Mouse (Mus musculus) midbrain, embryonic 15.5 days (tissue): Measurements from ENCODE around the gene Cntnap2. TPM values are rescaled to one million over a fixed set of nuclear protein-coding genes. Genes with fewer than 3 reads are reported as not detected.

Experiments used
- ATAC-seq: fragments of 200-750 bp; cut with Nextera tagmentation; replicated peaks from 2 replicates; pipeline ENCODE4 v1.8.0; 2017; ENCODE audit warnings: moderate TSS enrichment
- H3K27ac ChIP-seq: fragments of 300-500 bp; sonication (generic); 2 replicates; pipeline ENCODE4 v1.5.1; 2015; ENCODE audit warnings: mild to moderate bottlenecking, inconsistent platforms
- H3K27me3 ChIP-seq: fragments of 300-500 bp; sonication (generic); replicated peaks from 2 replicates; pipeline ENCODE4 v1.6.1; 2015; ENCODE audit warnings: inconsistent platforms
- H3K36me3 ChIP-seq: fragments of 300-500 bp; sonication (generic); replicated peaks from 2 replicates; pipeline ENCODE4 v1.6.1; 2015; ENCODE audit warnings: inconsistent platforms
- H3K4me1 ChIP-seq: fragments of 300-500 bp; sonication (generic); 2 replicates; pipeline ENCODE4 v1.6.1; 2015; ENCODE audit warnings: inconsistent platforms
- H3K4me2 ChIP-seq: fragments of 300-500 bp; sonication (generic); 2 replicates; pipeline ENCODE4 v1.6.1; 2015; ENCODE audit warnings: inconsistent platforms, mild to moderate bottlenecking, moderate library complexity
- H3K4me3 ChIP-seq: fragments of 300-500 bp; sonication (generic); 2 replicates; pipeline ENCODE4 v1.5.1; 2015; ENCODE audit warnings: mild to moderate bottlenecking, inconsistent platforms
- H3K9ac ChIP-seq: fragments of 300-500 bp; sonication (generic); 2 replicates; pipeline ENCODE4 v1.6.1; 2015; ENCODE audit warnings: mild to moderate bottlenecking, inconsistent platforms
- H3K9me3 ChIP-seq: fragments of 300-500 bp; sonication (generic); 2 replicates; pipeline ENCODE4 v1.6.1; 2016; ENCODE audit warnings: inconsistent platforms
- WGBS: fragments of 180-500 bp; shearing (Covaris S2); methylation state at CpG from one replicate; pipeline ENCODE4 v1.1.7; 2015; ENCODE audit warnings: mixed read lengths; 5-methylcytosine and 5-hydroxymethylcytosine counted together
- polyA plus RNA-seq: library from polyadenylated mRNA; unstranded; fragments of >200 nt; fragmentation: Nextera tagmentation; extraction: Ambion mirVana; gene quantifications from 2 replicates; pipeline ENCODE4 v1.2.1, GENCODE M21; 2015

Cntnap2 gene
- polyA plus RNA-seq, 1 experiment from 2014 or later: 68.3 TPM

DNA sequence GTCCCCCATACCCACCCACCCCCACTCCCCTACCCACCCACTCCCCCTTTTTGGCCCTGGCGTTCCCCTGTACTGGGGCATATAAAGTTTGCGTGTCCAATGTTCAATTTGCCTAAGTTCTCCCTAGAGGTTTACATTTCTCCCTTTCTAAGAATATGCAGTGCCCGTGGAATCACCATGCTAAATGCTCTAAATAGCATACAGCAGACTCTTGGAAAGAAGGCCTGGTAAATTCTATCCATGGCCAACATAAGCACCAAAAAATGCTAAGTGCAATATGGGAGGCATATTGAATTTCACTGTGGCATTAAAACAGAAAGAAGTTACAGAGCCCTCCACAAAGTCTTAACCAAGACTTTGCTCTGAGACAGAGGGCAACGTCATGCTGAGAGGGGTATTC lies 177.4 kb downstream of the Cntnap2 start:
- WGBS: 93% methylated on average over 4 of the region's 4 CpGs
- Histone ChIP-seq H3K4me1 (peaks cover 3% of the 10 kb centered on the region; the same call in 1 of the 2 replicates), H3K9ac (no peak overlapping the region), H3K4me3 (no peak overlapping the region), H3K27me3 (no peaks in the 10 kb centered on the region), H3K36me3 (no peaks in the 10 kb centered on the region), H3K9me3 (no peaks in the 10 kb centered on the region), H3K27ac (no peak overlapping the region), H3K4me2 (no peak overlapping the region)
- no peak for ATAC-seq

- Histone ChIP-seq H3K27ac (no peak overlapping the region), H3K9me3 (no peaks in the 10 kb centered on the region), H3K4me3 (no peak overlapping the region), H3K27me3 (no peaks in the 10 kb centered on the region), H3K36me3 (no peaks in the 10 kb centered on the region), H3K9ac (no peak overlapping the region), H3K4me1 (peaks cover 3% of the 10 kb centered on the region; the same call in 1 of the 2 replicates), H3K4me2 (no peak overlapping the region)
- peak; percentile 70 for ATAC-seq
These were observed 179.0 kb downstream of the Cntnap2 start for GRCm38 (mm10) chr6:45238117-45238516.

- Histone ChIP-seq H3K27ac (no peak overlapping the region), H3K9ac (no peak overlapping the region), H3K4me2 (no peak overlapping the region), H3K9me3 (no peaks in the 10 kb centered on the region), H3K36me3 (no peaks in the 10 kb centered on the region), H3K4me1 (peaks cover 3% of the 10 kb centered on the region; the same call in 1 of the 2 replicates), H3K4me3 (no peak overlapping the region), H3K27me3 (no peaks in the 10 kb centered on the region)
- 97% methylated on average over 1 of the region's 1 CpGs for WGBS
- no peak for ATAC-seq
These were observed 182.1 kb downstream of the Cntnap2 start for GRCm38 (mm10) chr6:45241218-45241617.

DNA sequence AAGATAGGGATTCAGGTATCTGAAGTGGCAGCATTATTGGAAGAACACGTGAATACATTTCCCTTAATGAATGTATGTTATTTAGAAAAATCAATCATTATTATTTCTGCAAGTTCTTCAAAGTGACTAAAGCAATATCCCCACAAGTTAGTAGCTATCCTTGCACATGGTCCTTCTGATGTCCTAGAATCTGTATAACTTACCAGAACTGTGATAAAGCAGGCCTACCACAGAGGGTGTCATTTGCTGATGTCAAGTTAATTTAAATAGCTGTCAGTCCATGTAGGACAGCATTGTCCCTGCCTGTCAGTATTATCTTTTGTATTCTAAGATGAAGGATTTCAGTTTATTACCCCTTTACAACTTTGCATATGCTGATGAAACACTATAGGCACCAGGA lies 185.5 kb downstream of the Cntnap2 start:
- Histone ChIP-seq H3K9ac (no peak overlapping the region), H3K4me1 (no peaks in the 10 kb centered on the region), H3K4me3 (no peak overlapping the region), H3K27me3 (no peaks in the 10 kb centered on the region), H3K36me3 (no peaks in the 10 kb centered on the region), H3K27ac (no peak overlapping the region), H3K4me2 (no peak overlapping the region), H3K9me3 (no peaks in the 10 kb centered on the region)
- no peak for ATAC-seq
- 50% methylated on average over 1 of the region's 1 CpGs for WGBS

GRCm38 (mm10) chr6:45258047-45258446 lies 198.9 kb downstream of the Cntnap2 start:
- no peaks in the 10 kb centered on the region for H3K27me3 ChIP-seq
- H3K4me2 ChIP-seq: no peak overlapping the region
- no peak overlapping the region for H3K27ac ChIP-seq
- no peak for ATAC-seq
- no peaks in the 10 kb centered on the region for H3K4me1 ChIP-seq
- H3K9me3 ChIP-seq: no peaks in the 10 kb centered on the region
- WGBS: 67% methylated on average over 1 of the region's 1 CpGs
- H3K4me3 ChIP-seq: no peak overlapping the region
- H3K36me3 ChIP-seq: no peaks in the 10 kb centered on the region
- no peak overlapping the region for H3K9ac ChIP-seq

- H3K27me3 ChIP-seq: no peaks in the 10 kb centered on the region
- no peak overlapping the region for H3K4me2 ChIP-seq
- no peak overlapping the region for H3K4me3 ChIP-seq
- WGBS: 91% methylated on average over 2 of the region's 2 CpGs
- no peak overlapping the region for H3K9ac ChIP-seq
- H3K27ac ChIP-seq: no peak overlapping the region
- no peak for ATAC-seq
- no peaks in the 10 kb centered on the region for H3K4me1 ChIP-seq
- no peaks in the 10 kb centered on the region for H3K9me3 ChIP-seq
- H3K36me3 ChIP-seq: no peaks in the 10 kb centered on the region
These were observed 212.4 kb downstream of the Cntnap2 start for GRCm38 (mm10) chr6:45271537-45271936.

GRCm38 (mm10) chr6:45273259-45273775 lies 214.2 kb downstream of the Cntnap2 start:
- Histone ChIP-seq H3K4me1 (no peaks in the 10 kb centered on the region), H3K36me3 (no peaks in the 10 kb centered on the region), H3K4me3 (no peak overlapping the region), H3K9me3 (no peaks in the 10 kb centered on the region), H3K27me3 (no peaks in the 10 kb centered on the region), H3K9ac (no peak overlapping the region), H3K27ac (no peak overlapping the region), H3K4me2 (no peak overlapping the region)
- WGBS: 67% methylated on average over 1 of the region's 1 CpGs
- ATAC-seq: no peak

DNA sequence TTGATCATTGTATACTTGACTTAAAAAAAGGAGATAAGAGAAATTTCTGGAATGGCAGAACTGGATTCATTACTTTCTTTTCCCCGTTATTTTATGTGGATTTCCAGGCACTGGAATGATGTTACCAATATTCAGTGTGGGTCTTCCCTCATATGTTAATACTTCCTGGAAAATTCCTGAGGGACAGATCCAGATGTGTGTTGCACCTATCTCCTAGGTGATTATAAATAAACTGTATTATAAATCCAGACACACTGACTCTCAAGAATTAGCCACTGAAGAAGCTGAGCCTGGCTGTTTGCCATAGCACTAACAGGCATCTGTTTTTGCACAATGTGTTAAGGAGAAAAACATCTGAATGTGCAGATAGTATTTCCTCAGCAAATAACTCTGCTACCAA lies 231.0 kb downstream of the Cntnap2 start:
- Histone ChIP-seq H3K4me1 (no peaks in the 10 kb centered on the region), H3K4me2 (no peak overlapping the region), H3K4me3 (no peak overlapping the region), H3K36me3 (no peaks in the 10 kb centered on the region), H3K27ac (no peak overlapping the region), H3K27me3 (no peaks in the 10 kb centered on the region), H3K9ac (no peak overlapping the region), H3K9me3 (no peaks in the 10 kb centered on the region)
- no peak for ATAC-seq
- 87% methylated on average over 1 of the region's 1 CpGs for WGBS

GRCm38 (mm10) chr6:45317455-45317854 lies 258.3 kb downstream of the Cntnap2 start:
- H3K9me3 ChIP-seq: no peaks in the 10 kb centered on the region
- H3K27me3 ChIP-seq: no peaks in the 10 kb centered on the region
- H3K4me3 ChIP-seq: no peak overlapping the region
- no peaks in the 10 kb centered on the region for H3K4me1 ChIP-seq
- no peak overlapping the region for H3K27ac ChIP-seq
- H3K9ac ChIP-seq: no peak overlapping the region
- WGBS: 87% methylated on average over 3 of the region's 3 CpGs
- no peak overlapping the region for H3K4me2 ChIP-seq
- ATAC-seq: no peak
- H3K36me3 ChIP-seq: no peaks in the 10 kb centered on the region

DNA sequence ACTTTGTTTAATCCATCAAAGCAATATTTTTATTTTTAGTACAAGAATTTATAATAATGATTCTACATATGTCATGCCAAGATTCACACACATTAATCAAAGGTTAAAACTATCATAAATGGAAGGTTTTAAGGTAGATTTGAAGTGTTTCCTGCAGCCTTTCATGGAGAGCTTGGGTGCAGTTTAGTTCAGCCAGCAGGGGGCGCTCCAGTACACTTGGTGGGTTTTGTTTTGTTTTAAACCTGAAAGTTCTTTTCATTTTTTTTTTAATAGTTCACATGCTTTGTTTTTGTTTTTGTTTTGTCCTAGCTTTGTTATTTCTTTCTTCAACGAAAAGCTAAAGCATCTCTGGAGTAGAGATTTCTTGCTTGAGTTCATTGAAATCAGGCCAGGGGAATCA lies 264.3 kb downstream of the Cntnap2 start:
- no peak overlapping the region for H3K4me3 ChIP-seq
- H3K9ac ChIP-seq: no peak overlapping the region
- H3K4me1 ChIP-seq: no peaks in the 10 kb centered on the region
- ATAC-seq: no peak
- H3K4me2 ChIP-seq: no peak overlapping the region
- no peak overlapping the region for H3K27ac ChIP-seq
- no peaks in the 10 kb centered on the region for H3K27me3 ChIP-seq
- 8% methylated on average over 2 of the region's 2 CpGs for WGBS
- no peaks in the 10 kb centered on the region for H3K9me3 ChIP-seq
- H3K36me3 ChIP-seq: no peaks in the 10 kb centered on the region

DNA sequence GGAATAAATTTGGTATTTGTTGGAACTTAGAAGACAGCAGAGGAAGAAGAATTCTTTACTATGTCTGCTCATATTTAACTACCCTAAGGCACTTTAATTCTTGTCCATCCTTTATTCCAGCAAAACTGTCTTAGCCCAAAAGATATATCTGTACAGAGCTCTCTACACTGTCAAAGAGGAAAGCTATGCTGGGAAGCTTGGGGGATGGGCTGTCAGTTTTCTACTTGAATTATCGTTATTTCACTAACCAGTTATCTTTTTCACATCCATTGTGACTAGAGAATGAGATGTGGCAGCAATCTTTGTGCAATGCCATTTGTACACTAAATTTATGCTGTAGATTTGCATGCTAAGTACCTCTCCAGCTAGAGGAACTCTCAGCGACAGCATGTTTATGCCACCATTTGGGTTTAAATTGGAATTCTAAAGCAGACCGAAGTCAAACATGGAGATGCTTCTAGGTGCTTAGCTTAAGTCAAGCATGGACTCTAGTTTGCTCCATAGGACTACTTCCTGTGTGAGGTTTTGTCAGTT lies 268.9 kb downstream of the Cntnap2 start:
- H3K4me1 ChIP-seq: no peaks in the 10 kb centered on the region
- H3K9me3 ChIP-seq: no peaks in the 10 kb centered on the region
- no peak overlapping the region for H3K27ac ChIP-seq
- no peak overlapping the region for H3K9ac ChIP-seq
- H3K4me2 ChIP-seq: no peak overlapping the region
- 53% methylated on average over 3 of the region's 3 CpGs for WGBS
- no peaks in the 10 kb centered on the region for H3K36me3 ChIP-seq
- 0 out of 2 replicates have a peak, but pooled peaks have one; percentile 30 for ATAC-seq
- H3K27me3 ChIP-seq: no peaks in the 10 kb centered on the region
- H3K4me3 ChIP-seq: no peak overlapping the region

DNA sequence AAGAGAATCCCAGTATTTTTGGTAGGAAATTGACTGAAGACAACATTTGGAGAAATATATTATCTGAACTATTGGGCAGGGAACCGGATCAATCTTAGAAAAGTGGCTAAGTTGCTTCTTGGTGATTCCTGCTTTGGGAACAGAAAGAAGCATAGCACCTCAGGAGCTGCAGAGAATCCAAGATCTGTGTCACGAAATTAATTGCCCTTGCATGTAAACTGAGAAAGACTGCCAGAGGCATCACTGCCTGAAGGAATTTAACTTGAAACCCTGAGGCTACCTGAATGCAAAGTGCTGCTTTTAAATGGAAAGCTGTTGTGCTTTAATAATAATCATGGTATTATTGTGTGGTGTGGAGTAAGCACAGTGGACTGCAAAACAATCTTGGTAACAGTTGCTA lies 286.2 kb downstream of the Cntnap2 start:
- Histone ChIP-seq H3K27me3 (no peaks in the 10 kb centered on the region), H3K36me3 (no peaks in the 10 kb centered on the region), H3K27ac (no peak overlapping the region), H3K4me3 (no peak overlapping the region), H3K4me2 (no peak overlapping the region), H3K9ac (no peak overlapping the region), H3K9me3 (no peaks in the 10 kb centered on the region), H3K4me1 (no peaks in the 10 kb centered on the region)
- no peak for ATAC-seq
- 56% methylated on average over 2 of the region's 2 CpGs for WGBS

DNA sequence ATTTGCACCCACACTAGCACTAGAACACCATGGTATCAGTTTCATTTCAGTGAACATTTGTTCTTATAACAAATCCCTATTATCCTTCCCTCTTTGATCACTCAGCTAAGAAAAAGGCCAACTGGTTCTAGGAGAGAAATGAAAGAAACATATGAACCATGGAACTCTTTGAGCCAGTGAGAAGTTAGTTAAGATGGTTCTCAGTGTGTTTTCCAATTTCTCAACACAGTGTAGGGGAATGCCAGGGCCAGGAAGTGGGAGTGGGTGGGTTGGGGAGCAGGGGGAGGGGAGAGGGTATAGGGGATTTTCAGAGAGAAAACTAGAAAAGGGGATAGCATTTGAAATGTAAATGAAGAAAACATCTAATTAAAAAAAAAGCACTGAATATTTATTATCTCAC lies 286.8 kb downstream of the Cntnap2 start:
- Histone ChIP-seq H3K27me3 (no peaks in the 10 kb centered on the region), H3K9me3 (no peaks in the 10 kb centered on the region), H3K4me1 (no peaks in the 10 kb centered on the region), H3K4me2 (no peak overlapping the region), H3K36me3 (no peaks in the 10 kb centered on the region), H3K27ac (no peak overlapping the region), H3K9ac (no peak overlapping the region), H3K4me3 (no peak overlapping the region)
- ATAC-seq: no peak
